Mouse (Mus musculus): ENCODE results near the gene Cdkn3. TPM values are rescaled to one million over a fixed set of nuclear protein-coding genes. Genes with fewer than 3 reads are reported as not detected.
A peak's percentile ranks its signal among the peaks of the same experiment; 100 is the strongest.

Gene Cdkn3
- total and polyA plus RNA-seq, 3 experiments, result 16.0 to 27.8 (median 22.8) TPM

- in situ Hi-C loops (cut with MboI; ENCODE audit: low pct_ligation_motif_present, low pct_unique_long_range_greater_than_20kb, low sequenced_read_pairs), result no loop called here
Measured at GRCm38 (mm10) chr14:46806186-46806585, 45.8 kb downstream of the Cdkn3 start.

GRCm38 (mm10) chr14:46807927-46808326 is 47.6 kb downstream of the Cdkn3 start:
- Histone ChIP-seq H3K79me2 (replicated peaks; ENCODE audit: control insufficient read depth, extremely low read depth, insufficient read depth, poor library complexity, severe bottlenecking) (no peaks in the 10 kb centered on the region), H3K27ac (ENCODE audit: insufficient read depth, low read depth) (no peak overlapping the region), H3K9ac (ENCODE audit: insufficient read depth, low read depth) (no peak overlapping the region), H3K27me3 (replicated peaks) (no peaks in the 10 kb centered on the region), H3K9me3 (replicated peaks; ENCODE audit: low read length) (no peaks in the 10 kb centered on the region), H3K4me1 (ENCODE audit: control insufficient read depth in 1 of 2, insufficient read depth in 2 of 2) (peaks cover 6 to 41% of the 10 kb centered on the region in 2 experiments; a peak in 3 of 4 replicates), H3K36me3 (replicated peaks in 1 of 2; ENCODE audit: control insufficient read depth in 1 of 2, insufficient read depth in 1 of 2, low read length in 1 of 2) (peaks cover 19 to 61% of the 10 kb centered on the region in 2 experiments), H3K4me2 (ENCODE audit: insufficient read depth, low read depth, poor library complexity, severe bottlenecking) (no peak overlapping the region), H3K4me3 (replicated peaks in 1 of 3; ENCODE audit: low read depth in 2 of 3, low read length in 2 of 3, poor library complexity in 1 of 3) (no peak overlapping the region)
- DNase-seq (ENCODE audit: extremely low read depth), result peak; percentile 68
- dilution Hi-C loops (cut with MboI; ENCODE audit: extremely low pct_ligation_motif_present, extremely low pct_unique_long_range_greater_than_20kb, low sequenced_read_pairs) (no loop called here), in situ Hi-C loops (cut with MboI; ENCODE audit: low pct_ligation_motif_present, low pct_unique_long_range_greater_than_20kb, low sequenced_read_pairs) (no loop called here)
- 0 out of 2 replicates have a peak, but pooled peaks have one; percentile 7 for TF ChIP-seq JUN (IDR thresholded peaks at IDR 0.05; ENCODE audit: insufficient read depth, low read depth, low read length)
- TF ChIP-seq E2F4 (IDR thresholded peaks at IDR 0.05; ENCODE audit: insufficient replicate concordance, low read depth, low read length), result no peak
- TF ChIP-seq MAZ (IDR thresholded peaks at IDR 0.05; ENCODE audit: low read depth, low read length), result no peak
- no peak for TF ChIP-seq ZMIZ1 (IDR thresholded peaks at IDR 0.05; ENCODE audit: low read depth, low read length)
- no peak for TF ChIP-seq POLR2AphosphoS2 (IDR thresholded peaks at IDR 0.05; ENCODE audit: low read depth, low read length)
- TF ChIP-seq PAX5 (IDR thresholded peaks at IDR 0.05; ENCODE audit: low read length), result no peak
- TF ChIP-seq MYC (IDR thresholded peaks at IDR 0.05; ENCODE audit: low read depth, low read length), result peak; percentile 98
- no peak for TF ChIP-seq TCF12 (IDR thresholded peaks at IDR 0.05; ENCODE audit: low read depth, low read length)
- TF ChIP-seq ZKSCAN1 (IDR thresholded peaks at IDR 0.05; ENCODE audit: borderline replicate concordance, low read depth, low read length), result no peak
- peak; percentile 93 for TF ChIP-seq IRF4 (IDR thresholded peaks at IDR 0.05; ENCODE audit: low read depth, low read length)
- no peak for TF ChIP-seq ZC3H11A (IDR thresholded peaks at IDR 0.05; ENCODE audit: low read depth, low read length)
- no peak for TF ChIP-seq JUND (conservative IDR thresholded peaks at IDR 0.05; ENCODE audit: low read depth, low read length)
- no peak for TF ChIP-seq HCFC1 (IDR thresholded peaks at IDR 0.05; ENCODE audit: low read depth, low read length)
- TF ChIP-seq CTCF (conservative IDR thresholded peaks at IDR 0.05 in 1 of 2, IDR thresholded peaks at IDR 0.05 in 1 of 2; ENCODE audit: low read depth in 2 of 2, low read length in 2 of 2), result no peak
- TF ChIP-seq USF2 (conservative IDR thresholded peaks at IDR 0.05; ENCODE audit: low read depth, low read length), result peak; percentile 37
- TF ChIP-seq ETS1 (conservative IDR thresholded peaks at IDR 0.05; ENCODE audit: low read depth, low read length), result 0 out of 2 replicates have a peak, but pooled peaks have one; percentile 32
- TF ChIP-seq SIN3A (IDR thresholded peaks at IDR 0.05; ENCODE audit: low read length), result peak; percentile 91
- no peak for TF ChIP-seq KAT2A (IDR thresholded peaks at IDR 0.05; ENCODE audit: insufficient replicate concordance, low read length)
- TF ChIP-seq BHLHE40 (IDR thresholded peaks at IDR 0.05; ENCODE audit: low read depth, low read length), result peak; percentile 70
- TF ChIP-seq POLR2A (IDR thresholded peaks at IDR 0.05; ENCODE audit: low read depth, low read length), result no peak
- 0 out of 2 replicates have a peak, but pooled peaks have one; percentile 41 for TF ChIP-seq RCOR1 (conservative IDR thresholded peaks at IDR 0.05; ENCODE audit: low read depth, low read length)
- no peak for TF ChIP-seq NELFE (IDR thresholded peaks at IDR 0.05; ENCODE audit: low read depth, low read length)
- peak; percentile 92 for TF ChIP-seq MAX (IDR thresholded peaks at IDR 0.05; ENCODE audit: low read length)
- TF ChIP-seq CHD2 (IDR thresholded peaks at IDR 0.05; ENCODE audit: low read length), result no peak; the same call in 1 of the 2 replicates
- TF ChIP-seq RAD21 (IDR thresholded peaks at IDR 0.05; ENCODE audit: low read depth, low read length), result no peak
- TF ChIP-seq MEF2A (IDR thresholded peaks at IDR 0.05; ENCODE audit: borderline replicate concordance, low read depth, low read length), result peak; percentile 78
- peak; percentile 93 for TF ChIP-seq MXI1 (IDR thresholded peaks at IDR 0.05; ENCODE audit: low read depth, low read length)
- TF ChIP-seq EP300 (IDR thresholded peaks at IDR 0.05; ENCODE audit: low read length), result peak; percentile 92
- TF ChIP-seq TBP (conservative IDR thresholded peaks at IDR 0.05; ENCODE audit: low read depth, low read length), result no peak
- no peak for TF ChIP-seq CHD1 (IDR thresholded peaks at IDR 0.05; ENCODE audit: low read depth, low read length)
- TF ChIP-seq ZNF384 (IDR thresholded peaks at IDR 0.05; ENCODE audit: low read depth, low read length), result peak; percentile 77
- TF ChIP-seq UBTF (IDR thresholded peaks at IDR 0.05; ENCODE audit: low read depth, low read length), result no peak

More at GRCm38 (mm10) chr14:46806186-46806585, 45.8 kb downstream of the Cdkn3 start:
- TF ChIP-seq PAX5 (IDR thresholded peaks at IDR 0.05; ENCODE audit: low read length) (no peak), ZC3H11A (IDR thresholded peaks at IDR 0.05; ENCODE audit: low read depth, low read length) (no peak), BHLHE40 (IDR thresholded peaks at IDR 0.05; ENCODE audit: low read depth, low read length) (no peak), TBP (conservative IDR thresholded peaks at IDR 0.05; ENCODE audit: low read depth, low read length) (no peak), RCOR1 (conservative IDR thresholded peaks at IDR 0.05; ENCODE audit: low read depth, low read length) (no peak), USF2 (conservative IDR thresholded peaks at IDR 0.05; ENCODE audit: low read depth, low read length) (no peak), USF1 (IDR thresholded peaks at IDR 0.05; ENCODE audit: low read depth, low read length) (no peak)
- no peaks in the 10 kb centered on the region for H3K79me2 ChIP-seq (replicated peaks; ENCODE audit: control insufficient read depth, extremely low read depth, insufficient read depth, poor library complexity, severe bottlenecking)
- no peak overlapping the region for H3K27ac ChIP-seq (ENCODE audit: insufficient read depth, low read depth)
- H3K4me1 ChIP-seq (ENCODE audit: control insufficient read depth in 1 of 2, insufficient read depth in 2 of 2), result peaks cover 6 to 41% of the 10 kb centered on the region in 2 experiments; a peak in 3 of 4 replicates
- no peaks in the 10 kb centered on the region for H3K27me3 ChIP-seq (replicated peaks)
- no peaks in the 10 kb centered on the region for H3K9me3 ChIP-seq (replicated peaks; ENCODE audit: low read length)
- peaks cover 8 to 48% of the 10 kb centered on the region in 2 experiments for H3K36me3 ChIP-seq (replicated peaks in 1 of 2; ENCODE audit: control insufficient read depth in 1 of 2, insufficient read depth in 1 of 2, low read length in 1 of 2)
- DNase-seq (ENCODE audit: extremely low read depth), result no peak
- no peak overlapping the region for H3K4me2 ChIP-seq (ENCODE audit: insufficient read depth, low read depth, poor library complexity, severe bottlenecking)
- H3K4me3 ChIP-seq (replicated peaks in 1 of 3; ENCODE audit: low read depth in 2 of 3, low read length in 2 of 3, poor library complexity in 1 of 3), result no peak overlapping the region
- dilution Hi-C loops (cut with MboI; ENCODE audit: extremely low pct_ligation_motif_present, extremely low pct_unique_long_range_greater_than_20kb, low sequenced_read_pairs), result no loop called here
- H3K9ac ChIP-seq (ENCODE audit: insufficient read depth, low read depth), result no peak overlapping the region
